Comparison of ENCODE assay signal across 8 mouse cellular contexts in the genomic region with DNA sequence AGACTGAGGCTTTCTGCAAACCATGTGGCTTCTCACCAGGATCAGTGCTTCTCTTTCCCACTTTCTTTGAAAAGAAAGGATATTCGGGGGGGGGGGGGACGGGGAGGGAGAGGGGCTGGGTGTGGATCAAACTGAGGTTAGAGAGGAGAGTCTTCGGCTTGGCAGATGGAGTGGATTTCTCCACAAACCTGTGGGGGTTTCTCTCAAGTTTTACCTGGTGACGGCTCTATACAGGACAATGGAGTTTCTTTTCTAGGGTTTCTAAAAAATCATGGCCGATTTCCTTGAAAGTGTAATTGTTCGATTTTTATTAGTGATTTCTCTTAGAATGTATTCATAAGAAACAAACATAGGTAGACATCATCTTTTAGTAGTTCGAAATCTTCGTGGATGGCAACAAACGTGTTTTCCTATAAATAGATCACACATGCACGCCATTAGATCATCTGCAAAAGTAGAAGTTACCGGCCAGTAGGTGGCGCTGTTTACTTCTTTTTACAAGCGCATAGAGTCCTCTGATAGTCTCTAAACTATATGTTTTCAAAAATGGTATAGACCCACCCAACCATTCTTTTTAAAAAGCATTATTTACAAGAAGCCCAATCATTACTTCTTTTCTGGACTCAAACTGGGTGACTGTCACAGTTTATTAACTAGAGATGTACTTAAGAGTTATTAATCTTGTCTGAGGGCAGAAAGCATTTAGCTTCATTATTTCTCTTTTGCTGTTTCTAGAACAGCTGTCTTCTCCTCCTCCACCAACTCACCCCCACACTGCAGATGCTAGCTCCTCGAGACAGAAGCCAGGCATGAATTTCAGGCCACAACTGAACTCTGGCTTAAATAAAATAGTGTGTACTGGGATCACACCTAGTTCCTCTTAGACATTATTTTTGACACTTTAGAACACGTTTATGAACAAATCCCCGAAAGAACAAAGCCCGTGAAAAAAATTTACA. TPM values are rescaled to one million over a fixed set of nuclear protein-coding genes. Genes with fewer than 3 reads are reported as not detected.
DNase-seq lines count a peak whose midpoint lies in the region; ATAC-seq and TF ChIP-seq lines count a peak whose summit lies in the region.

No protein-coding gene starts in this region.

- 19% methylated on average over 16 of the region's 17 CpGs for WGBS in cerebellum, adult 2 months
- WGBS in hindbrain, embryonic 14.5 days, result 30% methylated on average over 17 of the region's 17 CpGs
- 28% methylated on average over 16 of the region's 17 CpGs for WGBS in midbrain, embryonic 13.5 days

- no peaks in the 10 kb centered on the region for H3K9me3 ChIP-seq in hindbrain, embryonic 14.5 days (ENCODE audit: control insufficient read depth, low read length)
- no peaks in the 10 kb centered on the region for H3K9me3 ChIP-seq in midbrain, embryonic 13.5 days

- no peaks in the 10 kb centered on the region for H3K36me3 ChIP-seq in hindbrain, embryonic 14.5 days (replicated peaks; ENCODE audit: control insufficient read depth, insufficient read depth)
- H3K36me3 ChIP-seq in midbrain, embryonic 13.5 days, result no peaks in the 10 kb centered on the region

- peak overlapping the region; percentile 24; the same call in 1 of the 2 replicates for H3K9ac ChIP-seq in hindbrain, embryonic 14.5 days
- H3K9ac ChIP-seq in midbrain, embryonic 13.5 days (replicated peaks), result no peak overlapping the region

- no peak for TF ChIP-seq POLR2A in cerebellum, adult 2 months (IDR thresholded peaks at IDR 0.05; ENCODE audit: borderline replicate concordance, insufficient read depth, low read length)

- H3K27me3 ChIP-seq in cerebellum, adult 2 months (ENCODE audit: control insufficient read depth, insufficient read depth, low read length), result no peaks in the 10 kb centered on the region
- H3K27me3 ChIP-seq in hindbrain, embryonic 14.5 days (ENCODE audit: control insufficient read depth, insufficient read depth, low read length), result no peaks in the 10 kb centered on the region
- H3K27me3 ChIP-seq in midbrain, embryonic 13.5 days, result peaks cover 5% of the 10 kb centered on the region; the same call in 1 of the 2 replicates

- no peak for DNase-seq in cerebellum, adult 11-12 months
- DNase-seq in cerebellum, adult 2 months, result peak; percentile 61 to 65
- DNase-seq in hindbrain, embryonic 14.5 days (ENCODE audit: low spot score), result peak; percentile 98
- peak; percentile 74 to 89 for DNase-seq in left cerebral cortex, adult 18-20 months (ENCODE audit: low spot score in 2 of 2)
- peak; percentile 26 to 40 for DNase-seq in spleen, postnatal 36 days (ENCODE audit: low spot score in 2 of 2)

- no peaks in the 10 kb centered on the region for H3K4me1 ChIP-seq in cerebellum, adult 2 months (ENCODE audit: control insufficient read depth, insufficient read depth, low read length)
- peaks cover 6% of the 10 kb centered on the region for H3K4me1 ChIP-seq in hindbrain, embryonic 14.5 days (replicated peaks; ENCODE audit: control insufficient read depth, insufficient read depth, low read length)
- peaks cover 17% of the 10 kb centered on the region for H3K4me1 ChIP-seq in midbrain, embryonic 13.5 days (replicated peaks)

- no peak overlapping the region for H3K27ac ChIP-seq in cerebellum, adult 2 months (ENCODE audit: insufficient read depth, low read length)
- peak overlapping the region; percentile 53; the same call in 1 of the 2 replicates for H3K27ac ChIP-seq in hindbrain, embryonic 14.5 days
- H3K27ac ChIP-seq in midbrain, embryonic 13.5 days, result peak overlapping the region; percentile 41; the same call in 1 of the 2 replicates

- H3K4me2 ChIP-seq in hindbrain, embryonic 14.5 days (replicated peaks), result no peak overlapping the region
- no peak overlapping the region for H3K4me2 ChIP-seq in midbrain, embryonic 13.5 days (replicated peaks)

- peak; percentile 74 for ATAC-seq in cerebellum, adult (ENCODE audit: insufficient number of reproducible peaks, low FRiP score, low TSS enrichment)
- ATAC-seq in frontal cortex, adult (ENCODE audit: low TSS enrichment), result peak; percentile 82
- ATAC-seq in hindbrain, embryonic 14.5 days (ENCODE audit: low FRiP score), result peak; percentile 82
- ATAC-seq in midbrain, embryonic 13.5 days, result peak; percentile 90

- TF ChIP-seq CTCF in cerebellum, adult 2 months (IDR thresholded peaks at IDR 0.05; ENCODE audit: borderline replicate concordance, insufficient read depth, low read depth, low read length), result peak; percentile 46; the same call in 1 of the 2 replicates

- H3K4me3 ChIP-seq in cerebellum, adult 2 months (replicated peaks; ENCODE audit: insufficient read depth, low read depth, low read length), result no peak overlapping the region
- no peak overlapping the region for H3K4me3 ChIP-seq in hindbrain, embryonic 14.5 days (replicated peaks; ENCODE audit: low read length)
- no peak overlapping the region for H3K4me3 ChIP-seq in midbrain, embryonic 13.5 days (replicated peaks)

RNA-seq across cellular contexts. Expression of a gene that starts 15.0 kb away (rescaled TPM):
- 14.4 and 15.2 TPM in 2 replicates for polyA plus RNA-seq in cerebellum, adult 2 months (2012; rRNA removed)
- polyA plus RNA-seq in hindbrain, embryonic 14.5 days (2014; fragmentation: Nextera tagmentation; extraction: Ambion mirVana), result 30.2 TPM in 2 replicates
- total RNA-seq in left cerebral cortex, adult 18-20 months (2021), result 10 to 100 TPM; 43.8 to 44.9 TPM
- 44.0 and 45.2 TPM in 2 replicates for polyA plus RNA-seq in midbrain, embryonic 13.5 days (2015; fragmentation: Nextera tagmentation; extraction: Ambion mirVana)
